9 mouse cellular contexts compared by ENCODE assay signal in the genomic region with DNA sequence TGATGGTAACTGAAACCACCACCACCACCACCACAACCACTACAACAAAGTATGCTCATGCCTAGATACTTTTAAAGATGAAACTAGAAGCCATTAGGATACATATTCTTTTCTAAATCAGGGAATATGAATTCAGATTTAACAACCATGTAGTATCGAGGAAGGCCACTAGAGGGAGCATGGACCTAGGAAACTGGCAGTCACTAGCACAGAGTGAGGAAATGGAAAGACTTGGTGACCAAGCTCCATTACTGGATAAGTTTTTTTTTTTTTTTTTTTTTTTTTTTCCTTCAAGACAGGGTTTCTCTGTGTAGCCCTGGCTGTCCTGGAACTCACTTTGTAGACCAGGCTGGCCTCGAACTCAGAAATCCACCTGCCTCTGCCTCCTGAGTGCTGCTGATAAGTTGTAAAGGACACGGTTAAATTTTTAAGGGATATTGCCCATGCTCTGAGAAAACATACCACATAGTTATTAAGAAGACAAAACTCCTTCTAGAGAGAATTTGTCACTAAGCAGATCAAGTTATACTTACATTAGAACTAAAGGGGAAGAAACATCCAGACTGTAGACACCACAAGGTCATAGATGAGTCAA. TPM values are rescaled to one million over a fixed set of nuclear protein-coding genes. Genes with fewer than 3 reads are reported as not detected.
A peak's percentile ranks its signal among the peaks of the same experiment; 100 is the strongest.
DNase-seq lines count a peak whose midpoint lies in the region; ATAC-seq lines count a peak whose summit lies in the region.
"Had no signal": no experiment of that assay in that cellular context is flagged by ENCODE, and none has a peak within 500 bp of the region (broad histone marks: within the 10 kb centered on the region; RNA-seq: fewer than 3 reads in every experiment).

No protein-coding gene starts in this region.

- ATAC-seq in hindbrain, embryonic 16.5 days, result peak; percentile 52; the same call in 1 of the 2 replicates
- ATAC-seq in activated CD4-positive, CD25-positive, alpha-beta regulatory T cell, adult 4 months, result no peak

- no peaks in the 10 kb centered on the region for H3K36me3 ChIP-seq in hindbrain, embryonic 16.5 days (ENCODE audit: control insufficient read depth, insufficient read depth, low read length)
- H3K36me3 ChIP-seq: liver, embryonic 15.5 days had no signal

- 47% methylated on average over 3 of the region's 3 CpGs for WGBS in hindbrain, embryonic 16.5 days

- H3K4me2 ChIP-seq in hindbrain, embryonic 16.5 days (ENCODE audit: low read length), result no peak overlapping the region
- H3K4me2 ChIP-seq: liver, embryonic 15.5 days had no signal

- H3K4me3 ChIP-seq in hindbrain, embryonic 16.5 days (ENCODE audit: low read length), result no peak overlapping the region
- H3K4me3 ChIP-seq: liver, embryonic 15.5 days had no signal

- H3K27ac ChIP-seq in hindbrain, embryonic 16.5 days (ENCODE audit: low read depth, low read length), result no peak overlapping the region
- H3K27ac ChIP-seq: liver, embryonic 15.5 days had no signal

- DNase-seq in gastrocnemius, postnatal 4 days (ENCODE audit: low spot score in 2 of 2), result peak; percentile 17 to 38
- DNase-seq in gastrocnemius, adult 8-10 months (ENCODE audit: low spot score in 2 of 2), result no peak
- DNase-seq in thymus, postnatal 0 days (ENCODE audit: low spot score), result peak; percentile 47
- DNase-seq in thymus, postnatal 36 days, result no peak
- DNase-seq in embryo, embryonic 10.5 days (ENCODE audit: low spot score), result peak; percentile 85
- peak; percentile 72 for DNase-seq in lung, postnatal 10 days

- no peak overlapping the region for H3K9ac ChIP-seq in hindbrain, embryonic 16.5 days (ENCODE audit: low read depth, low read length)
- H3K9ac ChIP-seq: liver, embryonic 15.5 days had no signal

- no peaks in the 10 kb centered on the region for H3K4me1 ChIP-seq in hindbrain, embryonic 16.5 days (ENCODE audit: control insufficient read depth, insufficient read depth, low read depth, low read length)
- H3K4me1 ChIP-seq: liver, embryonic 15.5 days had no signal

- no peaks in the 10 kb centered on the region for H3K9me3 ChIP-seq in hindbrain, embryonic 16.5 days (ENCODE audit: control insufficient read depth, low read length)
- H3K9me3 ChIP-seq: liver, embryonic 15.5 days had no signal

- no peaks in the 10 kb centered on the region for H3K27me3 ChIP-seq in hindbrain, embryonic 16.5 days (replicated peaks; ENCODE audit: control insufficient read depth, insufficient read depth, low read length)
- H3K27me3 ChIP-seq: liver, embryonic 15.5 days had no signal

RNA-seq across cellular contexts. Expression of a gene that starts 12.7 kb away (rescaled TPM):
- total RNA-seq in gastrocnemius, postnatal 4 days (2021), result not detected
- not detected for total RNA-seq in gastrocnemius, adult 8-10 months (2022)
- polyA plus RNA-seq in thymus, postnatal 0 days (2015; fragmentation: Nextera tagmentation; extraction: Ambion mirVana), result not detected in 2 replicates
- polyA plus RNA-seq in hindbrain, embryonic 16.5 days (2015; fragmentation: Nextera tagmentation; extraction: Ambion mirVana), result not detected in 2 replicates
- polyA plus RNA-seq in activated CD4-positive, CD25-positive, alpha-beta regulatory T cell, adult 4 months (2017; shearing (Covaris generic)), result not detected
- polyA plus RNA-seq: liver, embryonic 15.5 days had no signal

RNA-seq across cellular contexts. Expression of a gene that starts 14.4 kb away (rescaled TPM):
- total RNA-seq in gastrocnemius, postnatal 4 days (2021), result 10 to 100 TPM; 62.0 to 73.9 TPM
- 100 to 1,000 TPM in 2 of 4 experiments, 10 to 100 TPM in 2; 77.3 to 125 (median 101) TPM for total RNA-seq in gastrocnemius, adult 8-10 months (2022)
- 1.7 and 2.0 TPM in 2 replicates for polyA plus RNA-seq in thymus, postnatal 0 days (2015; fragmentation: Nextera tagmentation; extraction: Ambion mirVana)
- 143 and 161 TPM in 2 replicates for polyA plus RNA-seq in hindbrain, embryonic 16.5 days (2015; fragmentation: Nextera tagmentation; extraction: Ambion mirVana)
- under 1 TPM in 1 of 2 experiments, not detected in 1; 0.74 TPM for polyA plus RNA-seq in activated CD4-positive, CD25-positive, alpha-beta regulatory T cell, adult 4 months (2017; shearing (Covaris generic))

RNA-seq across cellular contexts. Expression of a gene that starts 49.4 kb away (rescaled TPM):
- total RNA-seq in gastrocnemius, postnatal 4 days (2021), result 1 to 10 TPM; 2.6 TPM
- under 1 TPM; 0.41 to 0.52 (median 0.46) TPM for total RNA-seq in gastrocnemius, adult 8-10 months (2022)
- polyA plus RNA-seq in thymus, postnatal 0 days (2015; fragmentation: Nextera tagmentation; extraction: Ambion mirVana), result 2.6 and 3.6 TPM in 2 replicates
- 89.3 and 91.0 TPM in 2 replicates for polyA plus RNA-seq in hindbrain, embryonic 16.5 days (2015; fragmentation: Nextera tagmentation; extraction: Ambion mirVana)
- 1 to 10 TPM; 2.5 to 4.2 TPM for polyA plus RNA-seq in activated CD4-positive, CD25-positive, alpha-beta regulatory T cell, adult 4 months (2017; shearing (Covaris generic))

Comparison
In these comparisons a context has a peak if more than half of its experiments do, and no peak if none do; other contexts are left out.
1. DNase-seq: peak in gastrocnemius, postnatal 4 days (2 of 2), thymus, postnatal 0 days (single experiment), embryo, embryonic 10.5 days (single experiment) and lung, postnatal 10 days (single experiment); none in gastrocnemius, adult 8-10 months (0 of 2) and thymus, postnatal 36 days (0 of 2).
2. RNA of a gene that starts 14.4 kb away (polyA plus RNA-seq): 143 to 161 TPM in hindbrain, embryonic 16.5 days; 1.7 to 2.0 TPM in thymus, postnatal 0 days and 0.74 TPM in activated CD4-positive, CD25-positive, alpha-beta regulatory T cell, adult 4 months; every median in the first group is over 10 times any median in the second.
3. RNA of a gene that starts 49.4 kb away (polyA plus RNA-seq): 89.3 to 91.0 TPM in hindbrain, embryonic 16.5 days; 2.5 to 4.2 TPM in activated CD4-positive, CD25-positive, alpha-beta regulatory T cell, adult 4 months and 2.6 to 3.6 TPM in thymus, postnatal 0 days; every median in the first group is over 10 times any median in the second.